Mouse (Mus musculus) forebrain, embryonic 13.5 days (tissue): ENCODE data around the gene Pum1. TPM values are rescaled to one million over a fixed set of nuclear protein-coding genes. Genes with fewer than 3 reads are reported as not detected.
"Not testable (repeated sequence)": the region's sequence is repeated elsewhere in the genome, so short reads cannot be mapped to it uniquely, and the experiment has no call there.

Experiments
- ATAC-seq: fragments of 200-750 bp; cut with Nextera tagmentation; 2 replicates; pipeline ENCODE4 v1.8.0; 2017
- H3K27ac ChIP-seq: fragments of 300-500 bp; sonication (generic); 2 replicates; pipeline ENCODE4 v1.5.1; 2015; ENCODE audit warnings: inconsistent platforms, mild to moderate bottlenecking, moderate library complexity
- H3K27me3 ChIP-seq: fragments of 300-500 bp; sonication (generic); 2 replicates; pipeline ENCODE4 v1.6.1; 2015; ENCODE audit warnings: mild to moderate bottlenecking, inconsistent platforms
- H3K36me3 ChIP-seq: fragments of 300-500 bp; sonication (generic); 2 replicates; pipeline ENCODE4 v1.6.1; 2015; ENCODE audit warnings: mild to moderate bottlenecking, inconsistent platforms; ENCODE audit not compliant: poor library complexity, severe bottlenecking
- H3K4me1 ChIP-seq: fragments of 300-500 bp; sonication (generic); 2 replicates; pipeline ENCODE4 v1.6.1; 2015; ENCODE audit warnings: inconsistent platforms
- H3K4me2 ChIP-seq: fragments of 300-500 bp; sonication (generic); 2 replicates; pipeline ENCODE4 v1.6.1; 2015; ENCODE audit warnings: inconsistent platforms, mild to moderate bottlenecking, moderate library complexity
- H3K4me3 ChIP-seq: fragments of 300-500 bp; sonication (generic); 2 replicates; pipeline ENCODE4 v1.5.1; 2015; ENCODE audit warnings: mild to moderate bottlenecking, inconsistent platforms
- H3K9ac ChIP-seq: fragments of 300-500 bp; sonication (generic); 2 replicates; pipeline ENCODE4 v1.6.1; 2015; ENCODE audit warnings: mild to moderate bottlenecking, inconsistent platforms
- H3K9me3 ChIP-seq: fragments of 300-500 bp; sonication (generic); replicated peaks from 2 replicates; pipeline ENCODE4 v1.6.1; 2016; ENCODE audit warnings: inconsistent platforms
- WGBS: fragments of 180-500 bp; shearing (Covaris S2); methylation state at CpG from one replicate; pipeline ENCODE4 v1.1.7; 2015; 5-methylcytosine and 5-hydroxymethylcytosine counted together
- polyA plus RNA-seq: library from polyadenylated mRNA; unstranded; fragments of >200 nt; fragmentation: Nextera tagmentation; extraction: Ambion mirVana; gene quantifications from 2 replicates; pipeline ENCODE4 v1.2.1, GENCODE M21; 2015

Gene Pum1
- polyA plus RNA-seq, result 117 and 133 TPM in 2 replicates

GRCm38 (mm10) chr4:130662979-130663725, at the start of gene Pum1:
Gene Pum1 (plus strand): TSS chr4:130663321.
- Histone ChIP-seq H3K36me3 (no peaks in the 10 kb centered on the region), H3K4me2 (peak within 1 kb of the TSS; percentile 79), H3K9me3 (no peaks in the 10 kb centered on the region), H3K9ac (peak within 1 kb of the TSS; percentile 99), H3K27ac (peak within 1 kb of the TSS; percentile 97), H3K27me3 (no peaks in the 10 kb centered on the region), H3K4me3 (peak within 1 kb of the TSS; percentile 94), H3K4me1 (peaks cover 36% of the 10 kb centered on the region)
- peak; percentile 95 for ATAC-seq
- WGBS, result under 1% methylated on average over 77 of the region's 90 CpGs

GRCm38 (mm10) chr4:130629391-130629790, 33.7 kb upstream of the Pum1 start:
- H3K9ac ChIP-seq, result no peak overlapping the region

GRCm38 (mm10) chr4:130630232-130630847, 32.8 kb upstream of the Pum1 start:
- no peak for ATAC-seq
- Histone ChIP-seq H3K36me3 (no peaks in the 10 kb centered on the region), H3K27ac (no peak overlapping the region), H3K4me3 (no peak overlapping the region), H3K4me1 (no peaks in the 10 kb centered on the region), H3K9ac (no peak overlapping the region), H3K27me3 (no peaks in the 10 kb centered on the region), H3K9me3 (no peaks in the 10 kb centered on the region), H3K4me2 (no peak overlapping the region)
- 56% methylated on average over 3 of the region's 3 CpGs for WGBS

More at GRCm38 (mm10) chr4:130629391-130629790, 33.7 kb upstream of the Pum1 start:
- no peaks in the 10 kb centered on the region for H3K36me3 ChIP-seq
- 7% methylated on average over 4 of the region's 4 CpGs for WGBS
- H3K4me2 ChIP-seq, result peak overlapping the region; percentile 31
- no peaks in the 10 kb centered on the region for H3K27me3 ChIP-seq
- H3K4me1 ChIP-seq, result no peaks in the 10 kb centered on the region
- H3K4me3 ChIP-seq, result no peak overlapping the region
- H3K27ac ChIP-seq, result no peak overlapping the region
- ATAC-seq, result no peak
- no peaks in the 10 kb centered on the region for H3K9me3 ChIP-seq

GRCm38 (mm10) chr4:130635076-130635475, 28.0 kb upstream of the Pum1 start:
- not testable (repeated sequence) for H3K9ac ChIP-seq, H3K36me3 ChIP-seq, ATAC-seq, H3K4me2 ChIP-seq, H3K27ac ChIP-seq, H3K9me3 ChIP-seq, H3K27me3 ChIP-seq, H3K4me1 ChIP-seq, H3K4me3 ChIP-seq
- WGBS, result 86% methylated on average over 3 of the region's 3 CpGs

- H3K27me3 ChIP-seq, result no peaks in the 10 kb centered on the region
- H3K27ac ChIP-seq, result no peak overlapping the region
- no peak overlapping the region for H3K4me2 ChIP-seq
- H3K4me3 ChIP-seq, result no peak overlapping the region
- H3K36me3 ChIP-seq, result no peaks in the 10 kb centered on the region
- ATAC-seq, result no peak
- H3K4me1 ChIP-seq, result no peaks in the 10 kb centered on the region
- no peaks in the 10 kb centered on the region for H3K9me3 ChIP-seq
- no peak overlapping the region for H3K9ac ChIP-seq
- WGBS, result 83% methylated on average over 3 of the region's 3 CpGs
These were observed 26.4 kb upstream of the Pum1 start for GRCm38 (mm10) chr4:130636761-130637160.

GRCm38 (mm10) chr4:130637488-130638422, 25.4 kb upstream of the Pum1 start:
- no peaks in the 10 kb centered on the region for H3K4me1 ChIP-seq
- no peaks in the 10 kb centered on the region for H3K27me3 ChIP-seq
- H3K9ac ChIP-seq, result no peak overlapping the region
- no peak overlapping the region for H3K4me3 ChIP-seq
- 89% methylated on average over 8 of the region's 9 CpGs for WGBS
- H3K36me3 ChIP-seq, result no peaks in the 10 kb centered on the region
- H3K9me3 ChIP-seq, result no peaks in the 10 kb centered on the region
- no peak overlapping the region for H3K27ac ChIP-seq
- no peak for ATAC-seq
- no peak overlapping the region for H3K4me2 ChIP-seq

GRCm38 (mm10) chr4:130640031-130640717, 22.9 kb upstream of the Pum1 start:
- Histone ChIP-seq H3K27ac (no peak overlapping the region), H3K4me2 (no peak overlapping the region), H3K4me3 (no peak overlapping the region), H3K9ac (no peak overlapping the region), H3K9me3 (no peaks in the 10 kb centered on the region), H3K4me1 (no peaks in the 10 kb centered on the region), H3K27me3 (no peaks in the 10 kb centered on the region), H3K36me3 (no peaks in the 10 kb centered on the region)
- ATAC-seq, result no peak
- 71% methylated on average over 9 of the region's 9 CpGs for WGBS

- no peak overlapping the region for H3K4me2 ChIP-seq
- no peak for ATAC-seq
- H3K27me3 ChIP-seq, result no peaks in the 10 kb centered on the region
These were observed 20.7 kb upstream of the Pum1 start for GRCm38 (mm10) chr4:130642468-130642867.

GRCm38 (mm10) chr4:130645426-130645825, 17.7 kb upstream of the Pum1 start:
- no peak for ATAC-seq
- Histone ChIP-seq H3K9ac (no peak overlapping the region), H3K27me3 (no peaks in the 10 kb centered on the region), H3K9me3 (no peaks in the 10 kb centered on the region), H3K36me3 (no peaks in the 10 kb centered on the region), H3K4me1 (0 out of 2 replicates have a peak, but pooled peaks cover 3% of the 10 kb centered on the region), H3K27ac (no peak overlapping the region), H3K4me3 (no peak overlapping the region), H3K4me2 (no peak overlapping the region)
- WGBS, result 36% methylated on average over 1 of the region's 1 CpGs

More at GRCm38 (mm10) chr4:130642468-130642867, 20.7 kb upstream of the Pum1 start:
- H3K27ac ChIP-seq, result no peak overlapping the region
- H3K9ac ChIP-seq, result no peak overlapping the region
- H3K4me1 ChIP-seq, result 0 out of 2 replicates have a peak, but pooled peaks cover 3% of the 10 kb centered on the region
- H3K36me3 ChIP-seq, result no peaks in the 10 kb centered on the region
- no peak overlapping the region for H3K4me3 ChIP-seq
- no peaks in the 10 kb centered on the region for H3K9me3 ChIP-seq
- 88% methylated on average over 5 of the region's 5 CpGs for WGBS

GRCm38 (mm10) chr4:130651286-130651685, 11.8 kb upstream of the Pum1 start:
- no peaks in the 10 kb centered on the region for H3K27me3 ChIP-seq
- H3K27ac ChIP-seq, result no peak overlapping the region
- H3K9me3 ChIP-seq, result no peaks in the 10 kb centered on the region
- no peak for ATAC-seq
- 85% methylated on average over 4 of the region's 4 CpGs for WGBS
- no peaks in the 10 kb centered on the region for H3K4me1 ChIP-seq
- H3K9ac ChIP-seq, result no peak overlapping the region
- H3K4me3 ChIP-seq, result no peak overlapping the region
- no peak overlapping the region for H3K4me2 ChIP-seq
- H3K36me3 ChIP-seq, result no peaks in the 10 kb centered on the region

GRCm38 (mm10) chr4:130652546-130652945, 10.6 kb upstream of the Pum1 start:
- 77% methylated on average over 4 of the region's 4 CpGs for WGBS
- no peak overlapping the region for H3K27ac ChIP-seq
- ATAC-seq, result no peak

More at GRCm38 (mm10) chr4:130652546-130652945, 10.6 kb upstream of the Pum1 start:
- no peak overlapping the region for H3K4me3 ChIP-seq
- H3K4me2 ChIP-seq, result no peak overlapping the region
- no peaks in the 10 kb centered on the region for H3K9me3 ChIP-seq
- H3K36me3 ChIP-seq, result no peaks in the 10 kb centered on the region
- no peaks in the 10 kb centered on the region for H3K4me1 ChIP-seq
- no peaks in the 10 kb centered on the region for H3K27me3 ChIP-seq
- no peak overlapping the region for H3K9ac ChIP-seq
